Mouse (Mus musculus) kidney, postnatal 4 days (tissue): ENCODE data around the gene G430095P16Rik.
A peak's percentile ranks its signal among the peaks of the same experiment; 100 is the strongest.

Experiments used
- DNase-seq, 2 experiments: peaks; one replicate each; pipeline ENCODE4 v3.0.0; 2021; ENCODE audit warnings: mixed read lengths in 2 of 2

G430095P16Rik gene

GRCm38 (mm10) chr8:84724683-84725082, 1.9 kb downstream of the G430095P16Rik start:
- DNase-seq = no peak

DNA sequence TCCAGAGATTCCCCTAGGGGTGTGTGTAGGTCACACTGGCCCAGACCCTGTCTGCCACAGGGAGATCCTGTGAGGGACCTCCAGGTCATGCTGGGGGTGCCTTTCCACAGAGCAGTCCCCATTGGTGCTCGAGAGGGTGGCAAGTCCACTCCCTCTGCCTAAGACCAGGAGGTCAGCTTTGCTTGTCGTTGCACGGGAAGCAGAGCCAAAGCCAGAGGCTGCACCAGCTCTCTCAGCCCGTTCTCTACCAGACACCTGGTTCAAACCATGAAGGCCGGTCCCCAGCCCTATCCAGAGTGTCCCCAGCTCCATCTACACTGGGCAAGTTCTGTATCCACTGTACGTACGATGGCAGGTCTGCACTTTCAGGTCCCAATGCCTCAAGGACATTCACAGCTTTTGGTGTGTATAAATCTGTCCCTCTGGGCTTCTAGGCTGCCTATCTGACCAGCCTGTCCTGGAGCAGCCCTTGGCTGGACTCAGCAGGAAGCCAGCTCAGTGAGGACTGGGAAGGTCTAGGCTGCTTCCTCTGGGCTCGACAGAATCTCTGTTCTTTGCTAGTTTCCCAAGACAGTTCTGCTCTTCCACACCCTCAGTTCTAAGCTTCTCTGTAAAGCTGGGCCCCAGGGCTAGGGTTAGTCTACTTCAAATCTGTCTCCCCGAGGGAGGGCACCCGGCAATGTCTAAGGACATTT, 2.6 kb downstream of the G430095P16Rik start:
- no peak for DNase-seq

GRCm38 (mm10) chr8:84725941-84726259, 3.1 kb downstream of the G430095P16Rik start:
- peak in 1 of 2 experiments; percentile 54 for DNase-seq

GRCm38 (mm10) chr8:84728474-84728873, 5.7 kb downstream of the G430095P16Rik start:
- peak; percentile 47 to 60 for DNase-seq

DNA sequence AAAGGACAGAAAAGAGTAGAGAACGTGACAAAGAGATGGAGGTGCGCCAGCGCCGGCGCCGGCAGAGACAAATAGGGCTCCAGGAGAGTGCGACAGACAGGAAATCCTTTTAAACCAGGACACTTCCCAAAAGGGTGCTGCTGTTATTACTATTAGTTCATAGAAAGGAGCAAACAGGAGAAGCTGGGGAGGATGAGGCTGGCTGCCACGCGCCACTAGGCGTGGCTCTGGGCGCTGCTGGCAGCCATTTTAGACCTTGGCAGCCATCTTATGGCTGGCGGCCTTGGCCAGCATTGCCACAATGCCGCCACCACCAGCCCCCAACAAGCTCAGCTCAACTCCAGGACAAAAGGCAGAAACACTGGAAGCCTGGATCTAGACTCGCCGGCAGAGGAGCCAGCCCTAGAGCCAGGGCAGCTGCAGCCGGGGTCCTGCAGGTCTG, 7.1 kb downstream of the G430095P16Rik start:
- peak in 1 of 2 experiments; percentile 55 for DNase-seq

DNA sequence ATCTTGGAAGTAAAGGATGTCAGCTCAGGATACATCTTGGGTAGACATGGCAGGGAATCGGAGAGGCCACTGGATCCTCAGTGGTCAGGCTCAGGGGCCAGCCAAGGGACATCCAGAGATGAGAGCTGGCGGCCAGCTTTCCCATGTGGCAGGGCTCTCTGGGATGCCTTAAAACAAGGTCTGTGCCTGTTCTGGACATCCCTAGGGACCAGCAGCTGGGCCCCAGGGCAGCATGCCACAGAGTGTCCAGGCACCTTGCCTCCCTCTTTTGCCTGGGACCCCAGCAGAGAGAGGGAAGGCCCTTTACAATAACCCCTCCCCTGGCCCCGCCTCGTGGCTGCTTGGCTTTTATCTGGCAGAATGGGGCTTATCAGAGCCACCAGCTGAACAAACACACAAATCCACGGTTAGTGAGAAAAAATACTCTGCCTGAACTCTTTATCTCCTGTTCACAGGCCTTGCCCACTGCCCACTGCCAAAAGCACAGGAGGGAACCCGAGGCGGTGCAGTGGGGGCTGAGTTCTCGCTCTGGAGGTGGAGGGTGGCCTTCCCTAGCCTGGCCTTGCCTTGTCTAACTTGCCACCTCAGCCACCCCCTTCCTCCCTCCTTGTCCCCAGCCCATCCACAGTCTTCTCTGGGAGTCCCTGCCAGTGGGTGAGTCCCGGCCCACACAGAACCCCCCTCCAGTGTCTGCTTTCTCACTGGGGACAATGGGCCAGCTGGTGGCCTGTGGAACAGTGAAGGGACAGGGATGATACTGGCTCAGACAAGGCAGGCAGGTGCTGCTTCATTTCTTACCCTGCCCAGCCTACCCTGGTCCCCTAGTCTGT, 7.9 kb downstream of the G430095P16Rik start:
- DNase-seq = peak; percentile 45 to 57

GRCm38 (mm10) chr8:84731371-84732177, 8.8 kb downstream of the G430095P16Rik start:
- DNase-seq = no peak

DNA sequence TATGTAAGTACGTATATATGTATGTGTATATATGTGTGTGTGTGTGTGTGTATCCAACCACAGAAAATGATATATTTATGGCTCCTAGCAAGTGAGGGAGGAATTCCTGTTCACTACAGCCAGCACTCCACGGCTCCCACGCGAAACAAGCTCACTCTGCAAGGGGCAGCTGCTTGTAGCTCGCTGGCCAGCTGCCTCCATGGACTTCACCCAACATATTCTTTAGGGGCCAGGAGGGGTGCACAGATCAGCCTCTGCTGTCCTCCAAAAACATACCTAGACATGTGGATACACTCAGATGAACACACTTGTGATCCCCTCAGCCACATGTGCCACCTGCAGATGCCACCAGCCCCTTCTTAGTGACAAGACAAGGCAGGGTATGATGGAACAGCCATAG, 9.7 kb downstream of the G430095P16Rik start:
- peak; percentile 53 to 64 for DNase-seq

- no peak for DNase-seq
These were observed 10.2 kb downstream of the G430095P16Rik start for GRCm38 (mm10) chr8:84732996-84733395.

GRCm38 (mm10) chr8:84733959-84734358, 11.2 kb downstream of the G430095P16Rik start:
- DNase-seq = no peak

DNA sequence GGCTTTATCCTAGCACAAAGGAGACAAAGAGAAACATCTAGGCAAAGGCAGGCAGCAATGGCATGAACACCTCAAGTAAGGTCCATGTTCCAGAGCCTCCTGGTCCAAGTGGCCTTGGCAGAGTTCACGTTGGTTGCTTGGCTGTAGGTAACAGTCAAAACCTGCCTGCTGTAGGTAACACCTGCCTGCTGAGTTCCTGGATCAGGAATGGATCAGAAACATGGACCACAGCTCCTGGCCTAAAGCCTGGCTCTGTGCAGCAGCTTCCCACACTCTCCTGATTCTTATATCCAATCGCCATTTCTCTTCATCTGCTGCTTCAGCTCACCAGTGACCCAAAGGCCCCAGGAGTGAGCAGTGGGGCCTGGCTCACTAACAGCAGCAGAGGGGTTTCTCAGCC, 11.9 kb downstream of the G430095P16Rik start:
- no peak for DNase-seq

- DNase-seq = no peak
These were observed 12.8 kb downstream of the G430095P16Rik start for GRCm38 (mm10) chr8:84735597-84735996.

DNA sequence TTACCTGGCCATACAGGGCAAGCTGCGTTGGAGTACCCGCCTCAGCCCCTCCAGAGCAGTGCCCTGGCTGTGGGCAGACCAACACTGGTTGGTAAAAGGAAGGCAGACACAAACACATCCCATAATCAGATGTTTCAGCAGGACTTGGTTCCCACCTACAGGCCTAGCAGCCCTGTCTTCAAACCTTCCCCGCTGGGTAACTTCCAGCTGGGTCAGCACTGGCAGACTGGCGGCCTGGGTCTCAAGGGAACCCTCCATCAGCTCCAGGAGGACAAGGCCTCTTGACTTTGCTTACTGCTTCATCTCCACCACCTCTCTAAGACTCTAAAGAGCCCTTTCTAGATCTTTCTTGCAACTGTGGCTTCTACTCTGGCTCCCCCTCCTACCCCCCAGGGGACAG, 13.7 kb downstream of the G430095P16Rik start:
- DNase-seq = no peak

DNA sequence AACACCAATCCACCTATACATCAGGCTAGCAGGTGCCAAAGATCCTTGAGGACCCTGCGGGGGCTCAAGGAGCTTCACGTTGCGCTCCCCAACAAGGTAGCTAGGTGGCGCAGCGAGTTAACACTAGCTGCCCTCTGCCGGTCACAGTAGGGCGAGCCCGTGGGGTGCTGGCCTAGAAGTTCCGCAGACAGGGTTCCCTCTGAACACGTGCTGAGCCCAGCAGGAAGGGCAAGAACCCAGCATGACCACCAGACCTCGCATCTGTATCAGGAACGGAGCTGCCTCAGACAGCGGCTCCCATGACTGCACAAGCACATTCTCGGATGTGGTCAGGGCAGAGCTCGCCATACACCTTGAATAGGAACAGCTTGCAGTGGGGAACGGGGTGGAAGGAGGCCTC, 14.8 kb downstream of the G430095P16Rik start:
- peak; percentile 89 to 93 for DNase-seq

GRCm38 (mm10) chr8:84738266-84738665, 15.5 kb downstream of the G430095P16Rik start:
- no peak for DNase-seq

GRCm38 (mm10) chr8:84738715-84739400, 16.1 kb downstream of the G430095P16Rik start:
- no peak for DNase-seq

GRCm38 (mm10) chr8:84739401-84739742, 16.6 kb downstream of the G430095P16Rik start:
- DNase-seq = no peak

- no peak for DNase-seq
These were observed 18.4 kb downstream of the G430095P16Rik start for GRCm38 (mm10) chr8:84740895-84741843.

DNA sequence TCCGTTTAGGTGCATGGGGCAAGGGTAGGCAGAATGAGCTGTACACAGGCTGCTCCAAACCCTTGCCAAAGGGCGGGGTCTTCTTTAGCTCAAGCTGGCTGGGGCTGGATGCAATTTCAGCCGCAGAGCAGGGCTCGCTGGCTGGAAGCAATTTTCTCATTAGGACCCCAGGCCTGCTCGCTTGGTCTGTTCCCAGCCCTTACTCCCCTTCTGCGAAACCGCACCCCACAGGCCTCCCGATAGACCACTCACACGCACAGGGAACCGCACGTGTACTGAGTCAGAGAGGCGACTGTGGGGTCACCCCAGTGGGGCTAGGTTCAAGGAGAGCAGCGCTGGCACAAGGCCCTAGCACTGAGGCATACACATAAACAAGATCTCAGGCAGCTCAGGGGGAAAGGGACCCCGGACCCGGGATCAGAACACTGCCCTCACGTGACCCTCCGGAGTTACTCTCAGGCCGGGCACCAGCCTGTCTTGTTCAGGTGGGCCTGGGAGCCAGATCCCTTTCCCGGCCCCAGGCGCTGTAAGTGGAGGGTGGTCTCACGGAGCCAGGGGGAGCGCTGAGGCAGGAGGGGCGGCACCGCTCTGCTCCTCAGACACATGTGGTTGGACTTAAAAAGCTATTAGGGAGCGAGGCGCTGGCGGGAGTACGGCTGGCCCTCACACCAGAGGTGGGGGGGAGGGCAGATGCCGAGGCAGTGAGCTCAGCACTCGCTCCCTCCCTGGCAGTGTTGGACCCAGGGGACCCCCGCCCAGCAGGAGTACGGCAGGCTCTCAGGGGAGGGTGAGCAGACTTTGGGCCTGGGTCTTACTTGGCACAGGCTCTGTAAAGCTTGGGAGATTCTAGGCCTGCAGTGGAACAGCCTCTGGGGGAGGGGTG, 19.6 kb downstream of the G430095P16Rik start:
- peak; percentile 65 to 75 for DNase-seq

DNA sequence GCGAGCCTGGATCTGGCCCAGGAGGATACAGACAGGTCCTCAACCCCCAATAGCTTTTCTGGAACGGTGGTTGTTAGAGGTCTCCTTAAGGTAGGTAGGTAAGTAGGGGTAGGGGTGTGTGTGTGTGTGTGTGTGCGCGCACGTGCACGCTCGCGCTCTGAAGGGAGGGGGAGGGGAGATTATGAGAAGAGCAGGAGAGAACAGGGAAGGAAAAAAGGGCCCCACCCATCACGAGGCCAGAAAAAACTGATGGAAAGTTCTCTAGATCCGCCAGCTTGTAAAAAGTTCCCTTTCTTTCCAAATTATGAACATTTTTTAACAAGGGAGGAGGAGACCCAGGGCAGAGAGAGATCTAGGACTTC, 20.2 kb downstream of the G430095P16Rik start:
- no peak for DNase-seq
